Mouse (Mus musculus): ENCODE data around the gene Baz2b.

- TF ChIP-seq CTCF (IDR thresholded peaks at IDR 0.05; ENCODE audit: borderline replicate concordance, insufficient read depth, low read depth, low read length) (no peak), POLR2A (IDR thresholded peaks at IDR 0.05; ENCODE audit: borderline replicate concordance, insufficient read depth, low read length) (no peak)
Observed at GRCm38 (mm10) chr2:59853543-59853942, 356.1 kb downstream of the Baz2b start.
